Mouse (Mus musculus): ENCODE measurements around the gene Vmn2r82. TPM values are rescaled to one million over a fixed set of nuclear protein-coding genes. Genes with fewer than 3 reads are reported as not detected.
"Not testable (repeated sequence)": the region's sequence is repeated elsewhere in the genome, so short reads cannot be mapped to it uniquely, and the experiment has no call there.

Vmn2r82 gene
- not detected in 2 replicates for polyA plus RNA-seq (2015; fragmentation: Nextera tagmentation; extraction: Ambion mirVana)

- H3K27me3 ChIP-seq, DNase-seq: not testable (repeated sequence)
Observed at GRCm38 (mm10) chr10:79356220-79356619, at the start of gene Vmn2r82. Gene Vmn2r82 (plus strand): TSS chr10:79356520.

GRCm38 (mm10) chr10:79322033-79322736 lies 34.1 kb upstream of the Vmn2r82 start:
- not testable (repeated sequence) for H3K27ac ChIP-seq; ATAC-seq (ENCODE audit: low read depth); DNase-seq; H3K27me3 ChIP-seq; H3K9ac ChIP-seq; H3K9me3 ChIP-seq (replicated peaks); H3K4me3 ChIP-seq (replicated peaks); H3K4me1 ChIP-seq (replicated peaks); H3K36me3 ChIP-seq
- H3K4me2 ChIP-seq = peak overlapping the region; percentile 35; the same call in 1 of the 2 replicates
- 5% methylated on average over 16 of the region's 16 CpGs for WGBS (ENCODE audit: insufficient replicate concordance)

More at GRCm38 (mm10) chr10:79356220-79356619, at the start of gene Vmn2r82:
- ATAC-seq (ENCODE audit: low read depth); H3K4me3 ChIP-seq (replicated peaks); H3K9ac ChIP-seq; H3K4me2 ChIP-seq; H3K27ac ChIP-seq; H3K9me3 ChIP-seq (replicated peaks); H3K4me1 ChIP-seq (replicated peaks); H3K36me3 ChIP-seq: not testable (repeated sequence)
- WGBS (ENCODE audit: insufficient replicate concordance) = 57% methylated on average over 4 of the region's 4 CpGs

DNA sequence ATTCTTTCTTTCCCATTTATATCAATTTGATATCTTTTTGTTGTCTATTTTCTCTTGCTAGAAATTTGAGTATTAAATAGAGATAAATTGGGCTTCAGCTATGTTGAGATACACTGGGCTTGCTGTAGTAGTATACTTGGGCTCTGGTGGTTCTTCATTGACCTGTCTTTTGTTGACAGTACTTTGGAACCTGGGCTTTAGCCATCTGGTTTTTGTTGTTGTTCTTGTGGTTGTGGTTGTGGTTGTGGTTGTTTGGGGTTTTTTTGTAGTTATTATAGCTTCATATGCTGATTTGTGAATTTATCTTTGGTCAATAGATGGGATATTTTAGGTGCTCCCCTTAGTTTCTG lies 33.6 kb upstream of the Vmn2r82 start:
- H3K27ac ChIP-seq = no peak overlapping the region
- no peaks in the 10 kb centered on the region for H3K4me1 ChIP-seq (replicated peaks)
- H3K9ac ChIP-seq = no peak overlapping the region
- H3K9me3 ChIP-seq (replicated peaks) = no peaks in the 10 kb centered on the region
- ATAC-seq (ENCODE audit: low read depth) = no peak
- no peak overlapping the region for H3K4me3 ChIP-seq (replicated peaks)
- no peak for DNase-seq
- no peak overlapping the region for H3K4me2 ChIP-seq
- H3K36me3 ChIP-seq = no peaks in the 10 kb centered on the region
- H3K27me3 ChIP-seq = no peaks in the 10 kb centered on the region

GRCm38 (mm10) chr10:79399946-79400700 lies 43.8 kb downstream of the Vmn2r82 start:
- H3K27ac ChIP-seq; H3K4me2 ChIP-seq; H3K4me1 ChIP-seq (replicated peaks); H3K9ac ChIP-seq; H3K36me3 ChIP-seq; ATAC-seq (ENCODE audit: low read depth); H3K4me3 ChIP-seq (replicated peaks); DNase-seq; H3K27me3 ChIP-seq; H3K9me3 ChIP-seq (replicated peaks): not testable (repeated sequence)
- WGBS (ENCODE audit: insufficient replicate concordance) = 65% methylated on average over 8 of the region's 8 CpGs

GRCm38 (mm10) chr10:79417142-79417771 lies 60.9 kb downstream of the Vmn2r82 start:
- H3K4me1 ChIP-seq (replicated peaks) = no peaks in the 10 kb centered on the region
- peak overlapping the region; percentile 32 for H3K4me3 ChIP-seq (replicated peaks)
- peaks cover 17% of the 10 kb centered on the region for H3K9me3 ChIP-seq (replicated peaks)
- ATAC-seq (ENCODE audit: low read depth) (no peak), DNase-seq (no peak)
- no peak overlapping the region for H3K27ac ChIP-seq
- no peak overlapping the region for H3K9ac ChIP-seq
- WGBS (ENCODE audit: insufficient replicate concordance) = 60% methylated on average over 24 of the region's 24 CpGs
- no peaks in the 10 kb centered on the region for H3K27me3 ChIP-seq
- H3K36me3 ChIP-seq = no peaks in the 10 kb centered on the region
- H3K4me2 ChIP-seq = peak overlapping the region; percentile 19; the same call in 1 of the 2 replicates

DNA sequence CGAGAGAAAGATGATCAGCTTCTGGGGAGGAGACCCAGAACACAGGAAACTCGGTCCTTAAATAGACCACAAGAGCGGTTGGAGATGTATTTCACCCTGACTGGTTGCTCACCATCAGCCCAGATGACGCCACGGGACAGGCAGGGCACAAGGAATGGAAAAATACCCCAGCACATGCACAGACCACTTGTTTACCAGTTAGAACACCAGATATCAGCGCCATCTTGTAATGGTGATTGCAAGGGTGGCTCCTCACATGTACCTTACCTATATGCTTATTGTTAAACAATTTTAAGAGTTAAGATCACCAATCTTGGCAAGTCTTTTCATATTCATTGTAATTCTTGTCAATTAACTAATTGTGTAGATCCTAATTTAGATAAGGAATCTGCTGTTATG lies 61.5 kb downstream of the Vmn2r82 start:
- not testable (repeated sequence) for H3K36me3 ChIP-seq; DNase-seq; H3K4me1 ChIP-seq (replicated peaks); ATAC-seq (ENCODE audit: low read depth); H3K9ac ChIP-seq; H3K4me2 ChIP-seq; H3K4me3 ChIP-seq (replicated peaks); H3K27me3 ChIP-seq; H3K27ac ChIP-seq
- WGBS (ENCODE audit: insufficient replicate concordance) = 66% methylated on average over 6 of the region's 6 CpGs
- peaks cover 22% of the 10 kb centered on the region for H3K9me3 ChIP-seq (replicated peaks)

DNA sequence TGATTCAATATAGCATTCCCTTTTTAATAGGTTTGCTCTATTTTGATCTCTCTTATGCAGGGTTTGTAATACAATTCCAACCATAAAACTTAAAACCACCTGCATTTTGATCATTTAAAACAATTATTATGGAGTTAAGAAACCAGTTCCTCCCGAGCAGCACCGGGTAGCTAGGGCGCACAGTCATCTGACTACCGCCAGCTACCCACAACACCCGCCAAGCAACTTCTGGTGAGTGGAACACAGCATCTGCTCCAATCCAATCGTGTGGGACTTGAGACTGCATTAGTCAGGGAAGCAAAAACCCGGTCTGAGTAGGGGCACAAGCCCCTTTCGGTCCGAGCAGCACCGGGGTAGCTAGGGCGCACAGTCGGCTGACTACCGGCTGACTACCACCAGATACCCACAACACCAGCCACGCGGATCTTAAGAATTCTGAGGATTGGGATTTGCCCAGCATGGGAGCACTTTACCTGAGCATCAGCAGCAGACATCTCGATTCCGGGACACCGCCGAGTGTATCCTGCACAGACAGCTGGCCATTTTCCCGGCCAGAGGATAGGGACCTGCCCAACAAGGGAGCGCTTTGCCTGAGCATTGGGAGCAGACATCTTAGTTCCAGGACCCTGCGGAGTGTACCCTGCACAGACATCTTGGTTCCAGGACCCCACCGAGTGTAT lies 79.0 kb downstream of the Vmn2r82 start:
- H3K36me3 ChIP-seq; H3K4me3 ChIP-seq (replicated peaks); H3K27ac ChIP-seq; H3K9ac ChIP-seq; H3K4me2 ChIP-seq; DNase-seq; H3K9me3 ChIP-seq (replicated peaks); H3K4me1 ChIP-seq (replicated peaks); H3K27me3 ChIP-seq; ATAC-seq (ENCODE audit: low read depth): not testable (repeated sequence)
- 72% methylated on average over 23 of the region's 23 CpGs for WGBS (ENCODE audit: insufficient replicate concordance)

Other genes with a start within 250 kb of the Vmn2r82 start
- not detected in 2 replicates for gene Vmn2r80, start 207.8 kb upstream of the Vmn2r82 start, polyA plus RNA-seq (2015; fragmentation: Nextera tagmentation; extraction: Ambion mirVana)
- gene Vmn2r81, start 108.8 kb upstream of the Vmn2r82 start, polyA plus RNA-seq (2015; fragmentation: Nextera tagmentation; extraction: Ambion mirVana) = not detected in 2 replicates
- gene Vmn2r83, start 112.2 kb downstream of the Vmn2r82 start, polyA plus RNA-seq (2015; fragmentation: Nextera tagmentation; extraction: Ambion mirVana) = not detected in 2 replicates
- gene Plpp2, start 177.3 kb downstream of the Vmn2r82 start, polyA plus RNA-seq (2015; fragmentation: Nextera tagmentation; extraction: Ambion mirVana) = 19.9 and 20.0 TPM in 2 replicates
- 11.2 and 11.7 TPM in 2 replicates for gene Mier2, start 198.7 kb downstream of the Vmn2r82 start, polyA plus RNA-seq (2015; fragmentation: Nextera tagmentation; extraction: Ambion mirVana)
- gene Theg, start 230.8 kb downstream of the Vmn2r82 start, polyA plus RNA-seq (2015; fragmentation: Nextera tagmentation; extraction: Ambion mirVana) = not detected in 2 replicates

Measured in liver, embryonic 13.5 days (tissue).